25 mouse cellular contexts compared by ENCODE assay signal in the genomic region with DNA sequence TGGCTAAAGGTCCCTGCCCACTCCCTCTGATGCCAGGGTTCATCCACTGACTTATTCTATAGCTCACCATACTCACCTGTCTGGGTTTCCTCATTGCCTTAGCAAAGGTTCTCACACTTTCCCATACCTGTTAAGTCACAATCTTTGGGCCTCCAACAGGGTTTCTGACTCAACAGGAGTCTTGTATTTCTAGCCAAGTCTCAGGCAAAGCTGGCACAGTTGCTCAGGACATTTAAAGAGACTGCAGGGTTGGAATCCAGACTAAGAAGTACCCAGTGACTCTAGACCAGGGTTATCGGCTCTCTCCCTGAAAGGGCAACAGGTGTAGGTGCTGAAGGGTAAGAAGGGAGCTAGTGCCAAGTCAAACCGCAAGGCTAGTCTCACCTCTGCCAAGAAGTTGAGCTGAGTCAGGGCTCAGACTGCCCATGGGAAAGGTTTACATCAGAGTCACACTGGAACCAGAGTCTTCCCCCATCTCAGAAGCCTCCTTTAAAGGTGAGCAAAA.
DNase-seq lines count a peak whose midpoint lies in the region; ATAC-seq and TF ChIP-seq lines count a peak whose summit lies in the region.
"Had no signal": no experiment of that assay in that cellular context is flagged by ENCODE, and none has a peak within 500 bp of the region (broad histone marks: within the 10 kb centered on the region; RNA-seq: fewer than 3 reads in every experiment).

No protein-coding gene starts in this region.

- DNase-seq in cerebellum, adult 9-11 months: peak; percentile 9
- DNase-seq in cerebellum, postnatal 25 days: no peak
- peak; percentile 44 for DNase-seq in lung, postnatal 0 days (ENCODE audit: low spot score)
- no peak for DNase-seq in lung, postnatal 4 days
- peak; percentile 60 for DNase-seq in lung, postnatal 25 days (ENCODE audit: low spot score)
- no peak for DNase-seq in left cerebral cortex, postnatal 36 days (ENCODE audit: low spot score in 2 of 2)
- DNase-seq: adrenal gland, adult 2 months; adrenal gland, postnatal 36 days; cerebellum, adult 11 months; cerebellum, postnatal 10 days; embryo, embryonic 11 days; gastrocnemius, postnatal 10 days; heart, adult 2 months; heart, postnatal 14 days had no signal

- no peak for TF ChIP-seq EP300 in lung, postnatal 0 days (IDR thresholded peaks at IDR 0.05)

- H3K4me3 ChIP-seq in lung, postnatal 0 days (ENCODE audit: low read depth, low read length): no peak overlapping the region
- H3K4me3 ChIP-seq: embryonic facial prominence, embryonic 15.5 days; erythroblast, embryonic 14.5 days; forebrain, embryonic 12.5 days; heart, adult 2 months; heart, embryonic 15.5 days; hindbrain, embryonic 13.5 days had no signal

- intact Hi-C loops in left cerebral cortex, postnatal 36 days (cut with DNase I): no loop called here

- no peaks in the 10 kb centered on the region for H3K27me3 ChIP-seq in lung, postnatal 0 days (replicated peaks; ENCODE audit: insufficient read depth, low read length)
- H3K27me3 ChIP-seq: CH12.LX; embryonic facial prominence, embryonic 15.5 days; forebrain, embryonic 12.5 days; heart, embryonic 15.5 days; hindbrain, embryonic 13.5 days had no signal

- peaks cover 2% of the 10 kb centered on the region; the same call in 1 of the 2 replicates for H3K4me1 ChIP-seq in lung, postnatal 0 days (ENCODE audit: insufficient read depth, low read depth, low read length)
- H3K4me1 ChIP-seq: embryonic facial prominence, embryonic 15.5 days; forebrain, embryonic 12.5 days; heart, embryonic 15.5 days; hindbrain, embryonic 13.5 days had no signal

- WGBS in lung, postnatal 0 days: 67% methylated on average over 2 of the region's 2 CpGs

- H3K9ac ChIP-seq in lung, postnatal 0 days (replicated peaks; ENCODE audit: low read depth): no peak overlapping the region
- H3K9ac ChIP-seq: embryonic facial prominence, embryonic 15.5 days; forebrain, embryonic 12.5 days; heart, embryonic 15.5 days; hindbrain, embryonic 13.5 days had no signal

- no peaks in the 10 kb centered on the region for H3K36me3 ChIP-seq in lung, postnatal 0 days (ENCODE audit: insufficient read depth, low read length)
- H3K36me3 ChIP-seq: embryonic facial prominence, embryonic 15.5 days; forebrain, embryonic 12.5 days; heart, embryonic 15.5 days; hindbrain, embryonic 13.5 days had no signal

- no peak overlapping the region for H3K4me2 ChIP-seq in lung, postnatal 0 days (replicated peaks; ENCODE audit: low read depth, low read length)
- H3K4me2 ChIP-seq: embryonic facial prominence, embryonic 15.5 days; forebrain, embryonic 12.5 days; heart, embryonic 11.5 days; heart, embryonic 15.5 days; hindbrain, embryonic 13.5 days had no signal

- no peak for TF ChIP-seq CTCF in lung, postnatal 0 days (IDR thresholded peaks at IDR 0.05)

- no peaks in the 10 kb centered on the region for H3K9me3 ChIP-seq in lung, postnatal 0 days (ENCODE audit: low read length)
- H3K9me3 ChIP-seq: embryonic facial prominence, embryonic 15.5 days; forebrain, embryonic 12.5 days; heart, embryonic 15.5 days; hindbrain, embryonic 13.5 days had no signal

- ATAC-seq in lung, postnatal 0 days: no peak
- ATAC-seq: activated CD4-positive, CD25-positive, alpha-beta regulatory T cell, adult 4 months; forebrain, embryonic 16.5 days; hindbrain, postnatal 0 days; Patski had no signal

- H3K27ac ChIP-seq in lung, postnatal 0 days (ENCODE audit: low read length): no peak overlapping the region
- H3K27ac ChIP-seq: embryonic facial prominence, embryonic 15.5 days; forebrain, embryonic 12.5 days; heart, adult 2 months; heart, embryonic 15.5 days; hindbrain, embryonic 13.5 days; hindbrain, postnatal 0 days had no signal

Comparison
In these comparisons a context has a peak if more than half of its experiments do, and no peak if none do; other contexts are left out.
1. DNase-seq: peak in cerebellum, adult 9-11 months (single experiment), lung, postnatal 0 days (single experiment) and lung, postnatal 25 days (single experiment); none in cerebellum, postnatal 25 days (0 of 2), lung, postnatal 4 days (0 of 2) and left cerebral cortex, postnatal 36 days (0 of 2).